Mouse (Mus musculus): ENCODE data around the gene Stx18.

DNA sequence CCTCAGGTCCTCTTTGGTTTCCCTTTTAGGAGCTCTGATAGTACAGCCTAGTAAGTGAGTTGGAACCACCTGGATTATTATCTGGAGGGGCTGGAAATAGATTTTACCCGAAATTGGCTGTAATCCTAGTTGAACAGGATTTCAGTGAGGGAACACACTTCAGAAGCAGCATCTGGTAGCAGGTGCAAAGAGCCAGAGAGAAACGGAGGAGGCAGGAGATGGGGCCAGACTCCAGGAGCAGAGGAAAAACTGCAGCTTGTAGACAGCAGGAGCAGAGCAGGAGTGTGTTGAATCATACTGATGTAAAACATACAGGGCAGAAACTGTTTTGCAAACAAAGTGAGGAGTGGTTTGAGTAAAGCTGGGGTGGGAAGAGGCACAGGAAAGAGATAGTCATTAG is 6.4 kb downstream of the Stx18 start:
- no peak for TF ChIP-seq GATA1 (IDR thresholded peaks at IDR 0.05; ENCODE audit: low read length)
- no peak for TF ChIP-seq TAL1 (IDR thresholded peaks at IDR 0.05; ENCODE audit: low read length)
